Mouse (Mus musculus) lung, embryonic 16.5 days (tissue): Measurements from ENCODE around the gene Ppm1g. TPM values are rescaled to one million over a fixed set of nuclear protein-coding genes. Genes with fewer than 3 reads are reported as not detected.
"Not testable (repeated sequence)": the region's sequence is repeated elsewhere in the genome, so short reads cannot be mapped to it uniquely, and the experiment has no call there.

Experiments
- ATAC-seq: fragments of 200-750 bp; cut with Nextera tagmentation; 2 replicates; pipeline ENCODE4 v1.8.0; 2017; ENCODE audit warnings: low read depth, mild to moderate bottlenecking, moderate library complexity
- H3K27ac ChIP-seq: fragments of 300-500 bp; sonication (generic); 2 replicates; pipeline ENCODE4 v1.5.1; 2014; ENCODE audit warnings: mild to moderate bottlenecking, control low read depth, low read length
- H3K27me3 ChIP-seq: fragments of 300-500 bp; sonication (generic); 2 replicates; pipeline ENCODE4 v1.6.1; 2014; ENCODE audit warnings: low read depth, low read length, mixed read lengths; ENCODE audit not compliant: control insufficient read depth, insufficient read depth
- H3K36me3 ChIP-seq: fragments of 300-500 bp; sonication (generic); 2 replicates; pipeline ENCODE4 v1.6.1; 2014; ENCODE audit warnings: low read length; ENCODE audit not compliant: control insufficient read depth, insufficient read depth
- H3K4me1 ChIP-seq: fragments of 300-500 bp; sonication (generic); replicated peaks from 2 replicates; pipeline ENCODE4 v1.6.1; 2014; ENCODE audit warnings: low read length, mixed read lengths; ENCODE audit not compliant: control insufficient read depth, insufficient read depth
- H3K4me2 ChIP-seq: fragments of 300-500 bp; sonication (generic); 2 replicates; pipeline ENCODE4 v1.6.1; 2014; ENCODE audit warnings: low read depth, low read length, control low read depth
- H3K4me3 ChIP-seq: fragments of 300-500 bp; sonication (generic); 2 replicates; pipeline ENCODE4 v1.5.1; 2014; ENCODE audit warnings: mild to moderate bottlenecking, low read length, control low read depth
- H3K9ac ChIP-seq: fragments of 300-500 bp; sonication (generic); 2 replicates; pipeline ENCODE4 v1.6.1; 2014; ENCODE audit warnings: low read length, control low read depth
- H3K9me3 ChIP-seq: fragments of 300-500 bp; sonication (generic); 2 replicates; pipeline ENCODE4 v1.6.1; 2016; ENCODE audit warnings: low read length; ENCODE audit not compliant: control insufficient read depth
- WGBS: fragments of 180-500 bp; shearing (Covaris S2); extraction: QIAGEN DNeasy Blood & Tissue Kit; methylation state at CpG from one replicate; pipeline ENCODE4 v1.1.7; 2014; 5-methylcytosine and 5-hydroxymethylcytosine counted together
- polyA plus RNA-seq: library from polyadenylated mRNA; unstranded; fragments of >200 nt; fragmentation: Nextera tagmentation; extraction: Ambion mirVana; gene quantifications from 2 replicates; pipeline ENCODE4 v1.2.1, GENCODE M21; 2015

The Ppm1g gene
- polyA plus RNA-seq, 1 experiment from 2014 or later = 126 TPM

DNA sequence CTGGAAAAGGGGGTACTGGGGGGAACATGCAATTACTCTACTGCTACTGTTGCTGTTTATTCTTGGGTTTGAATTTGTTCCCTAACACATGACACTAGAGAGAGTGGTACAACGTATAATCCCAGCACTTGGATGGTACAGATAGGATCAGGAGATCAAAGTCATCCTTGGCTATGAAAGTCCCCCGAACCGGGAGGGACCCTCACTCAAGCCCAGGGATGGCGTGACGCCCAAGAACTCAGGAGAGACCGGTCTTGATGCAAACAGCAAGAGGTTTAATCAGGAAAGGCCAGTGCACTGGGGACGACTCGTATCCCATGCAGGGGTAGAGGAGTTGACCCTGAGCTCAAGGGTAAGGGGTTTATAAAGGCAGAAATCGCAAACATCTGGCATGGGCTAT, 2.2 kb upstream of the Ppm1g start:
- WGBS = 93% methylated on average over 9 of the region's 9 CpGs
- Histone ChIP-seq H3K27ac (no peak overlapping the region), H3K9ac (no peak overlapping the region), H3K4me2 (no peak overlapping the region), H3K4me3 (no peak overlapping the region), H3K36me3 (no peaks in the 10 kb centered on the region), H3K27me3 (no peaks in the 10 kb centered on the region), H3K9me3 (no peaks in the 10 kb centered on the region), H3K4me1 (peaks cover 7% of the 10 kb centered on the region)
- ATAC-seq = no peak

DNA sequence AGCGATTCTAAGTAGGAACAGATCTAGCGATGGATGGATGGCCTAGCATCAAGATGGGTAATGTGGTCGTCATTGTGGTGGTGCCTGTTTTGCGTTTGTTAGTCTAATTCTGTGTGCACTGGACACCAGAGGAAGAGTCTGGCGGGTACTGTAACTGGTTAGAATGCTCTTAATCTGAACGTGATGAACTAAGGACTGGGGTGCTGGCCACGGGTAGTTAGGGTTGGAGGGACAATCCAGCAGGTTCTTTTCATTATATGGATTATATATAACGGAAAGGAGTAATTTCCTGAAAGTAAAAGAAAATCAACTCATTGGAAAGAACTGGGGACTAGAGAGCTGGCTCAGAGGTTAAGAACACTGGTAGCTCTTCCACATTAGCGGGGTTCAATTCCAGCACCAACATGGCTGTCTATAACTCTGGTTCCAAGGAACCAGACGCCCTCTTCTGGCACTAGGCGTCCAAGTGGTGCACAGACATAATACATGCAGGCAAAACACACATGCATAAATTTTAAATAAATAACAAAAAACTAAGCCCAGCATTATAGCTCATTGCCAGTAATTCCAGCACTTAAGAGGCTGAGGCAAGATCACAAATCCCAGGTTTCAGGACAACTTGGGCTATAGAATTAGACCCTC, 938 bp upstream of the Ppm1g start:
- peak overlapping the region; percentile 99 for H3K4me3 ChIP-seq
- H3K9ac ChIP-seq = peak overlapping the region; percentile 72
- H3K27ac ChIP-seq = peak overlapping the region; percentile 85
- no peaks in the 10 kb centered on the region for H3K27me3 ChIP-seq
- peaks cover 10% of the 10 kb centered on the region for H3K4me1 ChIP-seq
- no peaks in the 10 kb centered on the region for H3K36me3 ChIP-seq
- peak overlapping the region; percentile 68 for H3K4me2 ChIP-seq
- 14% methylated on average over 11 of the region's 11 CpGs for WGBS
- ATAC-seq = no peak
- no peaks in the 10 kb centered on the region for H3K9me3 ChIP-seq

DNA sequence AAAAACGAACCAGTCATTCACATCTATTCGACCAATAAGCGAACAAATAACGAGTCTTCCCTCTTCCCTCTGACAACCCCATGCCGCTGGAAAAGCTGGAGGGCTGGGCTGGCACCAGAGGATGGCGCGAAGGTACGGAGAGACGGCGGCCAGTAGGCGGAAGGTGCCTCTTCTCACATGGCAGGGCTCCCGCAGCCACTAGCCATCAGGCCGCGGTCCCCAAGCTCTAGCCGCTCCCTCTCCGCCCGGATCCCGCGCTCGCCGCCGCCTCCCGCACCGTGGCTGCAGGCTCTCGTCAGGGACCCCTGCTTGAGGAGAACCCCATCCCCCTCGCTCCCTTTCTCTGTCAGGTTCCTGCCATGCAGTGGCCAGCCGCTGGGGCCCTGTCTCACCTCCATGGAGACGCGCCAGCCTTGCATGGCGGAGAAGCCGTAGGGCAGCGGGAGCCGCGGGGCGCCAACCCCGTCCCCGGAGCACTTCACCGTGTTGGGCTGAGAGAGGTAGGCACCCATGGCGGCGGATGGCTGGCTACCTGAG, 508 bp downstream of the Ppm1g start:
- Histone ChIP-seq H3K4me3 (peak overlapping the region; percentile 99), H3K9ac (peak overlapping the region; percentile 94), H3K4me1 (peaks cover 10% of the 10 kb centered on the region), H3K27me3 (no peaks in the 10 kb centered on the region), H3K36me3 (no peaks in the 10 kb centered on the region), H3K4me2 (peak overlapping the region; percentile 76), H3K9me3 (no peaks in the 10 kb centered on the region), H3K27ac (peak overlapping the region; percentile 90)
- peak; percentile 34 for ATAC-seq
- under 1% methylated on average over 32 of the region's 40 CpGs for WGBS

DNA sequence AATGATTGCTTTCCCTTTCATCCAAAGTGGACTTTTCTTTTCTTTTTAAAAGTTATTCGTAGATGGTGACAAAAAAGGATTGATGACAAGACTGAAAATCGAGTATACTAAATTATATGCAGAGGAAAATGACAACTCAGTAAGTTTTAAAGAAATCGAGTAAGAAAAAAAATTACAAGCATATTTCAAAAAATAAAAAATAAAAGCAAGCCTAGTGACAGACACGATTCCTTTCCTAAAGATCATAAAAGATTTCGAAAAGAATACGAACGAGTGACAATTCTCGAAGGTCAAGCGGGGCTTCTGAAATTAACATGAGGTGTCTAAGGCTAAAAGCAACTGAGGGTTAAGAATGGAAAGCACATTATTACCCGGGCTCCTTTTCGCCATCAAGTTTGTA, 1.0 kb downstream of the Ppm1g start:
- peak overlapping the region; percentile 76 for H3K4me2 ChIP-seq

DNA sequence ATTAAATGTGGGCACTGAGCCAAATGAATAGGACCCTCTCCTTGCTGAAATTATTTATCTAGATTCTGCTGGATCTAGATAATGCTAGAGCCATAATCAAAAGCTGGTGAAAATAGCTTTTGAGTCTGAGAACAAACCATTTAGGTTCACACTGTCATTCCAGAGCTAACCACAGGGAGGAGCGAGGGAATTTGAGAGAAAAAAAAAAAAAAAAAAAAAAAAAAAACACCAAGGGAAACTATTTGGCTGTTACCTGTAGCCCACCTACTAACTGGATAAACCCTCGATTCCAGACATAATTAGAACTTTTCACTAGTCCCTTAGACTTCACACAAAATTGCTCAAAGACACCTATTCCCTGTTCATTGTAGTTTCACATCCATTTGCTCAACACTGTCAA, 1.4 kb downstream of the Ppm1g start:
- Histone ChIP-seq H3K9me3 (no peaks in the 10 kb centered on the region), H3K27me3 (no peaks in the 10 kb centered on the region), H3K27ac (no peak overlapping the region; the same call in 1 of the 2 replicates), H3K9ac (peak overlapping the region; percentile 43; the same call in 1 of the 2 replicates), H3K4me3 (peak overlapping the region; percentile 43), H3K36me3 (no peaks in the 10 kb centered on the region), H3K4me2 (peak overlapping the region; percentile 76), H3K4me1 (peaks cover 10% of the 10 kb centered on the region)
- 0% methylated on average over 2 of the region's 2 CpGs for WGBS
- no peak for ATAC-seq

More for the DNA sequence above, 1.0 kb downstream of the Ppm1g start:
- under 1% methylated on average over 11 of the region's 11 CpGs for WGBS
- Histone ChIP-seq H3K4me3 (peak overlapping the region; percentile 99), H3K9me3 (no peaks in the 10 kb centered on the region), H3K4me1 (peaks cover 10% of the 10 kb centered on the region), H3K36me3 (no peaks in the 10 kb centered on the region), H3K27me3 (no peaks in the 10 kb centered on the region), H3K27ac (peak overlapping the region; percentile 90), H3K9ac (peak overlapping the region; percentile 94)
- ATAC-seq = no peak

DNA sequence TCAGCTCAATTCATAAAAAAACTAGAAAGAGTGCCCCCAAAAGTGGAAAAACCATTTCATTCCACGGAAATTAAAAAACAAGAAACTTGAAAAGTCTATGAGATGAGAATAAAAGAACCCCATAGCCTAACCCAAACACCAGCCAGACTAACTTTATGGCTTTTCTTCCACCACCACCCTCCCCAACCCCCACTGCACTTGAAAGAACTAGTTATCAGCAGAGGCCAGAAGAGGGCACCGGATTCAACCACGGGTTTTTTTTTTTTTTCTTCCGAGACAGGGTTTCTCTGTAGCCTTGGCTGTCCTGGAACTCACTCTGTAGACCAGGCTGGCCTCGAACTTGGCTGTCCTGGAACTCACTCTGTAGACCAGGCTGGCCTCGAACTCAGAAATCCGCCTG, 2.2 kb downstream of the Ppm1g start:
- Histone ChIP-seq H3K27ac (0 out of 2 replicates have a peak overlapping the region, but pooled peaks have one; percentile 27), H3K4me3 (no peak overlapping the region)
- WGBS = 55% methylated on average over 7 of the region's 7 CpGs

DNA sequence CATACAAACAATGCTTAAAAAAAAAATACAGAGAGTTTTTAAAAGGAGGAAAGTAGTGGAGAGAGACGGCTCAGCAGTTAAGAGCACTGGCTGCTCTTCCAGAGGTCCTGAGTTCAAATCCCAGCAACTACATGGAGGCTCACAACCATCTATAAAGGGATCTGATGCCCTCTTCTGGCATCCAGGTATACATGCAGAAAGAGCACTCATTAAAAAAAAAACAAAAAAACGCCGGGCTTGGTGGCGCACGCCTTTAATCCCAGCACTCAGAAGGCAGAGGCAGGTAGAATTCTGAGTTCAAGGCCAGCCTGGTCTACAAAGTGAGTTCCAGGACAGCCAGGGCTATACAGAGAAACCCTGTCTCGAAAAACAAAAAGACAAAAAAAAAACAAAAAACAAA, 3.9 kb downstream of the Ppm1g start:
- not testable (repeated sequence) for ATAC-seq, H3K27me3 ChIP-seq, H3K4me3 ChIP-seq, H3K9me3 ChIP-seq, H3K36me3 ChIP-seq, H3K27ac ChIP-seq, H3K9ac ChIP-seq, H3K4me2 ChIP-seq
- WGBS = 87% methylated on average over 6 of the region's 6 CpGs
- peaks cover 10% of the 10 kb centered on the region for H3K4me1 ChIP-seq

More for the DNA sequence above, 2.2 kb downstream of the Ppm1g start:
- H3K27me3 ChIP-seq = no peaks in the 10 kb centered on the region
- no peak for ATAC-seq
- H3K9ac ChIP-seq = no peak overlapping the region
- no peaks in the 10 kb centered on the region for H3K9me3 ChIP-seq
- no peaks in the 10 kb centered on the region for H3K36me3 ChIP-seq
- H3K4me1 ChIP-seq = peaks cover 10% of the 10 kb centered on the region
- H3K4me2 ChIP-seq = peak overlapping the region; percentile 76

DNA sequence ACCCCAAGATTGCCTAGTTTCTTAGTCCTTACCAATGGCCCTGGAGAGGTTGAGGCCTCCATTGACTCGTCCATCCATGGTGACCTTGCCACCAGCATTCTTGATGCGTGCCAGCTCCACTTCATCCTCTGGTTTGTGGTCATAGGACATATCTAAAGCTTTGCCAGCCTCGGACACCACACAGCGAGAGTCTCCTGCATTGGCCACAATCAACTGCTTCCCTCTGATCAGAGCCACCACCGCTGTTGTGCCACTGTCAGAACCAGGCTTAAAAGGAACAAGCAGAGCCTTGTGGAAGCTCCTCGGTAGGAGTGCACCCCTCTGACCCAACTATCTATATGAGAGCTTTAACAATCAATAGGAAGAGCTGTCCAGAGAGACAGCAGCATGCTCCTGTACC, 16.1 kb downstream of the Ppm1g start:
- no peak overlapping the region for H3K9ac ChIP-seq
- H3K27ac ChIP-seq = no peak overlapping the region
- H3K4me1 ChIP-seq = peaks cover 11% of the 10 kb centered on the region
- no peak overlapping the region for H3K4me2 ChIP-seq
- peaks cover 43% of the 10 kb centered on the region for H3K36me3 ChIP-seq
- WGBS = 87% methylated on average over 6 of the region's 6 CpGs
- peaks cover 4% of the 10 kb centered on the region for H3K9me3 ChIP-seq
- ATAC-seq = no peak
- H3K27me3 ChIP-seq = no peaks in the 10 kb centered on the region
- H3K4me3 ChIP-seq = no peak overlapping the region

DNA sequence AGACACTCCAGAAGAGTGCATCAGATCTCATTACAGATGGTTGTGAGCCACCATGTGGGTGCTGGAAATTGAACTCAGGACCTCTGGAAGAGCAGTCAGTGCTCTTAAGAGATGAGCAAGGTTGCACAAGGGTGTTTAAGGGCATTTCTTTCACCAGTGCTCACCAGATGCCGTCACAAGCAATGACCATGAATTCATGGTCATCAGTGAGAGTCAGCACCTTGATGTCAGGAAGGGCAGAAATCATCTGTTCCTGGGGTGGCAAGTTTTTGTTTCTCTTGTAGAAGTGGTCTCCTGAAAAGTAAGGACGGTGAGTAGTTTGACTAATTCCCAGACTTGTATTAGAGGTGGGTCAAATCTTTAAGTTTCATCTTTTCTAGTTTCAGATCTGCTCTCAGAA, 16.6 kb downstream of the Ppm1g start:
- Histone ChIP-seq H3K9ac (no peak overlapping the region), H3K4me1 (peaks cover 11% of the 10 kb centered on the region), H3K27ac (no peak overlapping the region), H3K4me3 (no peak overlapping the region), H3K36me3 (peaks cover 49% of the 10 kb centered on the region), H3K9me3 (peaks cover 4% of the 10 kb centered on the region), H3K27me3 (no peaks in the 10 kb centered on the region), H3K4me2 (no peak overlapping the region)
- 92% methylated on average over 2 of the region's 2 CpGs for WGBS
- ATAC-seq = no peak
